Mouse (Mus musculus): ENCODE results near the gene Rps6kc1.

- no peak for TF ChIP-seq CTCF (IDR thresholded peaks at IDR 0.05; ENCODE audit: low read depth, low read length)
- TF ChIP-seq POLR2A (IDR thresholded peaks at IDR 0.05; ENCODE audit: insufficient read depth, low read length), result no peak
- TF ChIP-seq EP300 (IDR thresholded peaks at IDR 0.05; ENCODE audit: insufficient read depth, low read depth, low read length), result no peak
Observed at GRCm38 (mm10) chr1:190869996-190870395, 41.6 kb downstream of the Rps6kc1 start.
